Mouse (Mus musculus) neutrophil, adult 59 days (primary cell): Measurements from ENCODE around the gene Gm4450. TPM values are rescaled to one million over a fixed set of nuclear protein-coding genes. Genes with fewer than 3 reads are reported as not detected.

Source experiments
- total RNA-seq, 2 experiments: library from RNA; stranded (reverse); gene quantifications; 1 replicate in 1 of 2; 2 replicates in 1 of 2; pipeline ENCODE4 v1.2.4; 2023

Gm4450 gene
- total RNA-seq: not detected

DNA sequence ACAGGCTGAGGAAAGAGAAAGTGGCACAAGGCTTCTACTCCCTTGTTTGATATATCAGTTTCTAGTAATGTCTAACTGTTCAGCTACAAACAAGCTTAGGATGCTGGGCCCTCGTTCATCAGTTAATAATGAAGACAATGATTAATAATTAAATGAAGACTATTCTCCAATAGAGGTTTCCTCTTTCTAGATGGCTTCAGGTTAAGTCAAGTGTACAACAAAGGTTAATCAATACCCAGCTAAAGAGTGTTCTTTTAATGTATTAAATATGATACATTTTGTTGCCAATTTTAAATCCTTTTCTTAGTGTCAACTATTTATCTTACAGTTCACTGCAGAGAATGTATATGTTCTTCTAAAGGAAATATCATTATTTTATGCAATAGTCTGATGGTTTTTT lies at the start of gene Gm4450:
Gene Gm4450, minus strand, starts transcription at position 101 of the 400 bp plus-strand sequence.

Other genes with a start within 250 kb of the Gm4450 start
- gene Reg4, start 235.0 kb downstream of the Gm4450 start, total RNA-seq: not detected
- under 1 TPM in 1 of 2 experiments, not detected in 1; 0.22 TPM for gene Hmgcs2, start 176.7 kb downstream of the Gm4450 start, total RNA-seq
- gene Phgdh, start 117.1 kb downstream of the Gm4450 start, total RNA-seq: 10 to 100 TPM; 15.0 to 15.3 TPM
- under 1 TPM; 0.29 to 0.40 TPM for gene Zfp697, start 74.7 kb downstream of the Gm4450 start, total RNA-seq
- not detected for gene Hsd3b4, start 53.4 kb upstream of the Gm4450 start, total RNA-seq
- not detected for gene Gm10681, start 131.7 kb upstream of the Gm4450 start, total RNA-seq
- not detected for gene Hsd3b5, start 173.1 kb upstream of the Gm4450 start, total RNA-seq